Mouse (Mus musculus): ENCODE data around the gene Ldb1. TPM values are rescaled to one million over a fixed set of nuclear protein-coding genes. Genes with fewer than 3 reads are reported as not detected.
A peak's percentile ranks its signal among the peaks of the same experiment; 100 is the strongest.

Ldb1 gene
- polyA plus RNA-seq, 1 experiment = 772 TPM

DNA sequence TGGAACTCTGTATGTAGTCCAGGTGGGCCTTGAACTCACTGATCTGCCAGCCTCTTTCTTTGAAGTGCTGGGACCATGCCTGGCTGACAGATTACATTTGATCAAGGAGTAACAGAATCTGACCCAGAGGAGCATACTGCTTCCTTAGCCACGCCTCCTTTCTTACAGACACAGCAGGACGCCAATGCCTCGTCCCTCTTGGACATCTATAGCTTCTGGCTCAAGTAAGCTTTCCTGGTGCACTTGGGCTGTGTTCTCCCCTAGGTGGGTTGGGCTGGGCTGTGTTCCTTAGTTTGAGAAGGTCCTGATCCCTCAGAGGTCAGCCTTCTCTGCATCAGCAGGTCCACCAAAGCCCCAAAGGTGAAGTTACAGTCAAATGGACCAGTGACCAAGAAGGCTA, 33.5 kb upstream of the Ldb1 start:
- no peaks in the 10 kb centered on the region for H3K4me1 ChIP-seq (replicated peaks; ENCODE audit: control insufficient read depth, insufficient read depth, low read length)
- no peak overlapping the region for H3K4me3 ChIP-seq (ENCODE audit: control insufficient read depth, insufficient read depth, low read length)
- no peaks in the 10 kb centered on the region for H3K27me3 ChIP-seq (ENCODE audit: control insufficient read depth, insufficient read depth, low read length)
- no peak for DNase-seq
- TF ChIP-seq POLR2A (IDR thresholded peaks at IDR 0.05; ENCODE audit: control insufficient read depth, extremely low read depth, insufficient read depth, low read length, poor library complexity) = no peak
- TF ChIP-seq CTCF (IDR thresholded peaks at IDR 0.05; ENCODE audit: borderline replicate concordance, control insufficient read depth, extremely low read depth, insufficient read depth, low read length, poor library complexity) = no peak
- 92% methylated on average over 3 of the region's 3 CpGs for WGBS
- H3K27ac ChIP-seq (ENCODE audit: control insufficient read depth, insufficient read depth, low read length) = no peak overlapping the region
- peaks cover 39% of the 10 kb centered on the region for H3K36me3 ChIP-seq (ENCODE audit: control insufficient read depth, insufficient read depth, low read length)

DNA sequence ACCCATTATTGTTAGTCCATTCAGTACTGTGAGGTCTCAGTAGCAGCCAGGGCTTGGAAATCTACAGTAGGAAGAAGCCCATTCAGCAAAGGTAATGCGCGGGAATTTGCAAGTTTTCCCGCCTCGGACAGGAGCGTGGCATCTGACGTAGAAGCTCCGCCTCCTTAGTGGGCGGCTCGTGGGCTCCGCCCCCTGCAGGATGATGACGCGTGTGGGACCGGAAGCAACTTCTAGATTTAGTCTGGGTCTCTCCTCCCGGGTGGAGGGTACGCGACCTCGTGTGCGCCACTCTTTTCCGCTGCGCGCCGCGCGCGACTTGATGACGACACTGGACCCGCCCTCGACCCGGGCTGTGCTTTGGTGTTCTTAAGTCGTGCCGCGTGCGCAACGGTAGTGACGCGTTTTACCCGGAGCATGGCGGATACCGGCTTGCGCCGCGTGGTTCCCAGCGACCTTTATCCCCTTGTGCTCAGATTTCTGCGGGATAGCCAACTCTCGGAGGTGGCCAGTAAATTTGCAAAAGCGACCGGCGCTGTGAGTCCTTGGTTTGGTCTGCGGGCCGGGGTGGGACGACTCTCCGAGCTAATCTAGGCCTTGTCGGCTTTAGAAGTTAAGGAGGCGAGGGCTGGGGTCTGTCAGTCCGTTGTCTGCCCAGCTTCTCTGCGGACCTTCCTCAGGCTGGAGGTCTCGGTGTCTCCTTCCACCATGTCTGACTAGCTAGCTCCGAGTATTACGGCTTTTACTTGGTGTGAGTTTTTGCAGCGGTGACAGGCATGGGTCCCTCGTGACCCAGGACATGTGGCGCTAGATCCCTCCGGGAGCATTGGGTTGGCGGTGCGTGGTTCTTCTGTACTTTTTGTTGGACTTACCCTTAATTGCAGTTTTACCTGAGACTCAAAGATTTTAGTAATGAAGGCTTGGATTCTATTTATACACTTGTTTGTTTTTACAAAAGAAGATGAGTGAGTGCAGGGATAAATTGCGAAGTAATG, 30.9 kb upstream of the Ldb1 start, which contains the start of gene Nolc1:
Gene Nolc1 (plus strand): TSS at position 248 of the 992 bp plus-strand sequence.
- H3K36me3 ChIP-seq (ENCODE audit: control insufficient read depth, insufficient read depth, low read length) = peaks cover 13% of the 10 kb centered on the region
- peak; percentile 99 for DNase-seq
- H3K27me3 ChIP-seq (ENCODE audit: control insufficient read depth, insufficient read depth, low read length) = no peaks in the 10 kb centered on the region

DNA sequence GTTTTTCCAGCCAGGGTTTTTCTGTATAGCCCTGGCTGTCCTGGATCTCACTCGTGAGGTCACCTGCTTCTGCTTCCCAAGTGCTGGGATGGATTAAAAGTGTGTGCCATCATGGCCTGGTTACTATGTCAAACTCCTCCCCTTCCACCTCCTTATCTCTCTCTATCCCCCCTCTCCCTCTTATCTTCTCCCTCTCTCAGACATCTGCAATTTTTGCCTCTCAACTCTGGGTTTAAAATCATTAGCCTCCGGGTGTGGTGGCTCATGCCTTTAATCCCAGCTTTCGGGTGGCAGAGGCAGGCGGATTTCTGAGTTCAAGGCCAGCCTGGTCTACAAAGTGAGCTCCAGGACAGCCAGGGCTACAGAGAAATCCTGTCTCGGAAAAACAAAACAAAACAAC, 29.3 kb upstream of the Ldb1 start:
- no peak overlapping the region for H3K4me3 ChIP-seq (ENCODE audit: control insufficient read depth, insufficient read depth, low read length)
- no peaks in the 10 kb centered on the region for H3K27me3 ChIP-seq (ENCODE audit: control insufficient read depth, insufficient read depth, low read length)
- WGBS = 98% methylated on average over 5 of the region's 5 CpGs
- no peak for TF ChIP-seq POLR2A (IDR thresholded peaks at IDR 0.05; ENCODE audit: control insufficient read depth, extremely low read depth, insufficient read depth, low read length, poor library complexity)
- no peak for TF ChIP-seq CTCF (IDR thresholded peaks at IDR 0.05; ENCODE audit: borderline replicate concordance, control insufficient read depth, extremely low read depth, insufficient read depth, low read length, poor library complexity)
- H3K4me1 ChIP-seq (replicated peaks; ENCODE audit: control insufficient read depth, insufficient read depth, low read length) = no peaks in the 10 kb centered on the region
- DNase-seq = no peak
- no peak overlapping the region for H3K27ac ChIP-seq (ENCODE audit: control insufficient read depth, insufficient read depth, low read length)
- H3K36me3 ChIP-seq (ENCODE audit: control insufficient read depth, insufficient read depth, low read length) = peaks cover 3% of the 10 kb centered on the region; the same call in 1 of the 2 replicates

More for the DNA sequence above, 30.9 kb upstream of the Ldb1 start, which contains the start of gene Nolc1:
- peak within 1 kb of the TSS; percentile 68 for H3K4me3 ChIP-seq (ENCODE audit: control insufficient read depth, insufficient read depth, low read length)
- WGBS = under 1% methylated on average over 66 of the region's 66 CpGs
- H3K4me1 ChIP-seq (replicated peaks; ENCODE audit: control insufficient read depth, insufficient read depth, low read length) = no peaks in the 10 kb centered on the region
- TF ChIP-seq CTCF (IDR thresholded peaks at IDR 0.05; ENCODE audit: borderline replicate concordance, control insufficient read depth, extremely low read depth, insufficient read depth, low read length, poor library complexity) (peak; percentile 54; the same call in 1 of the 2 replicates), POLR2A (IDR thresholded peaks at IDR 0.05; ENCODE audit: control insufficient read depth, extremely low read depth, insufficient read depth, low read length, poor library complexity) (0 out of 2 replicates have a peak, but pooled peaks have one; percentile 52)
- no peak within 1 kb of the TSS for H3K27ac ChIP-seq (ENCODE audit: control insufficient read depth, insufficient read depth, low read length)

DNA sequence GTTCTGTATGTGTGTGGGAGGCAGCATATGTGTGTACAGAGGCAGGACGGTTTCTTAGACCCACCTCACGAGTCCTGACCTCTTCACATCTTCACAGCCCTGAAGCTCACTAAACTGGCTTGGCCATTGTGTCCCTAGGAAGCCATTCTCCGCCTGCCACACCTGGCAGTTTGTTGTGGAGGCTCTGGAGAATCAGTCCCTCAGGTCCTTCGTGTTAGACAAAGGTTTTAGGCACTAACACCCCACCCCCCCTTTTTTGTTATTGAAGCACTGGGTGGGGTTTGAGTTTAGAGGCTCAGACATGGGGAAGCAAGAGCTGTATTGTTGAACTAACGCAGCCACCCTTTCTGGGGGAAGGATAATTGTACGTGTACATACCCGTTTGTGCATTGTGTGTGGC, 28.3 kb upstream of the Ldb1 start:
- WGBS = 92% methylated on average over 7 of the region's 7 CpGs
- Histone ChIP-seq H3K27ac (ENCODE audit: control insufficient read depth, insufficient read depth, low read length) (no peak overlapping the region), H3K4me1 (replicated peaks; ENCODE audit: control insufficient read depth, insufficient read depth, low read length) (no peaks in the 10 kb centered on the region), H3K4me3 (ENCODE audit: control insufficient read depth, insufficient read depth, low read length) (no peak overlapping the region), H3K36me3 (ENCODE audit: control insufficient read depth, insufficient read depth, low read length) (peaks cover 6% of the 10 kb centered on the region; the same call in 1 of the 2 replicates), H3K27me3 (ENCODE audit: control insufficient read depth, insufficient read depth, low read length) (no peaks in the 10 kb centered on the region)
- no peak for DNase-seq
- TF ChIP-seq CTCF (IDR thresholded peaks at IDR 0.05; ENCODE audit: borderline replicate concordance, control insufficient read depth, extremely low read depth, insufficient read depth, low read length, poor library complexity) (no peak), POLR2A (IDR thresholded peaks at IDR 0.05; ENCODE audit: control insufficient read depth, extremely low read depth, insufficient read depth, low read length, poor library complexity) (no peak)

DNA sequence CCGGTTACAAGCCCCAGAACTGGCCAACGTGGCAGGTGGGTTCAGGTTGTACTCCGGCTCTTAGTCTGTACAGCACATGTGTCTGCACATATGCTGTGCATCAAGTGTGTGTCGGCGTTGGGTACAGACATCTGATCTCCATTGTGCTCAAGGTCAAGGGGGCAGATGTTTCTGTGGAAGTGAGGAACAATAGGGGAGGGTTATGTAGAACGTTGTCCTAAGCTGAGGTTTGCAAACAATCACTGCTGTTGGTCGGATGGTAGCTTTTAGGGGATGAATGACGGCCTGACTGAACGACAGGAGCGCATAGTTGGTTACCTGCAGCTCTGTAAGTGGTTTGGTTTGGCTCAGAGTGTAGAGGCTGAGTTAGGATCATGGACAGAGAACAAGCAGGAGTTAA, 23.0 kb upstream of the Ldb1 start:
- Histone ChIP-seq H3K4me1 (replicated peaks; ENCODE audit: control insufficient read depth, insufficient read depth, low read length) (no peaks in the 10 kb centered on the region), H3K4me3 (ENCODE audit: control insufficient read depth, insufficient read depth, low read length) (no peak overlapping the region), H3K27me3 (ENCODE audit: control insufficient read depth, insufficient read depth, low read length) (no peaks in the 10 kb centered on the region), H3K36me3 (ENCODE audit: control insufficient read depth, insufficient read depth, low read length) (peaks cover 40% of the 10 kb centered on the region), H3K27ac (ENCODE audit: control insufficient read depth, insufficient read depth, low read length) (no peak overlapping the region)
- DNase-seq = no peak
- TF ChIP-seq CTCF (IDR thresholded peaks at IDR 0.05; ENCODE audit: borderline replicate concordance, control insufficient read depth, extremely low read depth, insufficient read depth, low read length, poor library complexity) (no peak), POLR2A (IDR thresholded peaks at IDR 0.05; ENCODE audit: control insufficient read depth, extremely low read depth, insufficient read depth, low read length, poor library complexity) (no peak)
- 93% methylated on average over 10 of the region's 10 CpGs for WGBS

DNA sequence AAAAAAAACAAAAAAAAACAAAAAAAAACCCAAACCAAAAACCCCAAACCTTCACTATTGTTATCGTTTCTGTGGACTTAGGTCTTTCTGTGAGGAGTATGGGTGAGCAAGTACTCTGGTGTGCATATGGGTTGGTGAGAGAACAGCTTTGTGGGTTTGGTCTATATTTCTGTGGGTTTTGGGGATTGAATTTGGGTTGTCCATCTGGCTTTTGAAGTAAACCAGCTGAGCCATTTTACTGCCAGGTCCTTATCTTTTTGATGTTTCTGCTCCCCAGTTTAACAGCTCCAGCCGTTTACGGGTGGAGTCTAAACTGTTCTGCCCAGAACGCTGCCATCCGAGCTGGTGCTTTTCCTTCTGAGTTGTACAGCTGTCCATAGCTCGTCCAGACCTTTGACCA, 15.8 kb upstream of the Ldb1 start:
- H3K36me3 ChIP-seq (ENCODE audit: control insufficient read depth, insufficient read depth, low read length) = peaks cover 29% of the 10 kb centered on the region
- WGBS = 83% methylated on average over 6 of the region's 6 CpGs

More for the DNA sequence above, 15.8 kb upstream of the Ldb1 start:
- Histone ChIP-seq H3K27ac (ENCODE audit: control insufficient read depth, insufficient read depth, low read length) (no peak overlapping the region), H3K4me1 (replicated peaks; ENCODE audit: control insufficient read depth, insufficient read depth, low read length) (peaks cover 4% of the 10 kb centered on the region), H3K27me3 (ENCODE audit: control insufficient read depth, insufficient read depth, low read length) (no peaks in the 10 kb centered on the region), H3K4me3 (ENCODE audit: control insufficient read depth, insufficient read depth, low read length) (no peak overlapping the region)
- TF ChIP-seq POLR2A (IDR thresholded peaks at IDR 0.05; ENCODE audit: control insufficient read depth, extremely low read depth, insufficient read depth, low read length, poor library complexity) (no peak), CTCF (IDR thresholded peaks at IDR 0.05; ENCODE audit: borderline replicate concordance, control insufficient read depth, extremely low read depth, insufficient read depth, low read length, poor library complexity) (no peak)
- DNase-seq = no peak

Data from thymus, adult 2 months (tissue).